Mouse (Mus musculus) kidney, embryonic 14.5 days (tissue): Measurements from ENCODE around the gene Gm595. TPM values are rescaled to one million over a fixed set of nuclear protein-coding genes. Genes with fewer than 3 reads are reported as not detected.

Source experiments
- polyA plus RNA-seq: library from polyadenylated mRNA; unstranded; fragments of >200 nt; fragmentation: Nextera tagmentation; extraction: Ambion mirVana; gene quantifications from 2 replicates; pipeline ENCODE4 v1.2.1, GENCODE M21; 2014

Gm595 gene
- polyA plus RNA-seq, 1 experiment from 2014 or later, result not detected

Other genes with a start within 250 kb of the Gm595 start
- not detected in 2 replicates for gene Gpr119, start 203.2 kb downstream of the Gm595 start, polyA plus RNA-seq
- gene Rbmx2, start 182.7 kb downstream of the Gm595 start, polyA plus RNA-seq, result 26.5 and 35.1 TPM in 2 replicates